8 mouse cellular contexts compared by ENCODE assay signal in genomic region chr19:61226928-61227854, GRCm38 (mm10). TPM values are rescaled to one million over a fixed set of nuclear protein-coding genes. Genes with fewer than 3 reads are reported as not detected.
DNase-seq lines count a peak whose midpoint lies in the region; ATAC-seq and TF ChIP-seq lines count a peak whose summit lies in the region.

No protein-coding gene starts in this region.

- H3K27me3 ChIP-seq in hindbrain, embryonic 10.5 days (ENCODE audit: insufficient read depth, poor library complexity, severe bottlenecking) = peaks cover 12% of the 10 kb centered on the region; the same call in 1 of the 2 replicates
- no peaks in the 10 kb centered on the region for H3K27me3 ChIP-seq in lung, embryonic 16.5 days (ENCODE audit: control insufficient read depth, insufficient read depth, low read depth, low read length)

- DNase-seq in ES-E14 (ENCODE audit: low read depth, low spot score) = peak; percentile 69
- DNase-seq in cerebellum, adult 9-10 months = peak; percentile 90
- peak; percentile 87 to 90 for DNase-seq in frontal cortex, adult 2 months (ENCODE audit: extremely low spot score in 1 of 2, low spot score in 1 of 2)
- DNase-seq in hindbrain, embryonic 10.5 days (ENCODE audit: low spot score) = peak; percentile 94
- DNase-seq in layer of hippocampus, adult 9-10 months (ENCODE audit: low spot score) = peak; percentile 68
- peak; percentile 84 for DNase-seq in ovary, postnatal 10 days (ENCODE audit: low spot score)
- DNase-seq in thymus, postnatal 0 days (ENCODE audit: low spot score) = peak; percentile 90

- in situ Hi-C loops in ES-E14 (cut with MboI; ENCODE audit: low sequenced_read_pairs in 2 of 2, unreplicated experiment in 2 of 2) = no loop called here

- ATAC-seq in lung, embryonic 16.5 days (ENCODE audit: low read depth) = peak; percentile 88

- peak overlapping the region; percentile 71 to 76 for H3K4me3 ChIP-seq in ES-E14 (ENCODE audit: insufficient read depth in 1 of 2, low read depth in 1 of 2, low read length in 2 of 2, poor library complexity in 1 of 2, severe bottlenecking in 1 of 2)
- peak overlapping the region; percentile 70 for H3K4me3 ChIP-seq in hindbrain, embryonic 10.5 days
- H3K4me3 ChIP-seq in lung, embryonic 16.5 days (ENCODE audit: low read length) = peak overlapping the region; percentile 63

- peak overlapping the region; percentile 92 for H3K27ac ChIP-seq in ES-E14 (ENCODE audit: insufficient read depth, low read depth, low read length, poor library complexity, severe bottlenecking)
- peak overlapping the region; percentile 91 for H3K27ac ChIP-seq in hindbrain, embryonic 10.5 days
- peak overlapping the region; percentile 90 for H3K27ac ChIP-seq in lung, embryonic 16.5 days (ENCODE audit: low read length)

- H3K9ac ChIP-seq in ES-E14 (ENCODE audit: insufficient read depth, low read depth, low read length, poor library complexity, severe bottlenecking) = peak overlapping the region; percentile 80
- peak overlapping the region; percentile 64 for H3K9ac ChIP-seq in lung, embryonic 16.5 days (ENCODE audit: low read length)

- 5% methylated on average over 71 of the region's 71 CpGs for WGBS in hindbrain, embryonic 10.5 days
- WGBS in lung, embryonic 16.5 days = 2% methylated on average over 70 of the region's 71 CpGs

- peak overlapping the region; percentile 75 for H3K4me2 ChIP-seq in lung, embryonic 16.5 days (ENCODE audit: low read depth, low read length)

- peaks cover 7% of the 10 kb centered on the region; the same call in 1 of the 2 replicates for H3K36me3 ChIP-seq in ES-E14 (ENCODE audit: control insufficient read depth, insufficient read depth, low read length, poor library complexity, severe bottlenecking)
- H3K36me3 ChIP-seq in hindbrain, embryonic 10.5 days = no peaks in the 10 kb centered on the region
- H3K36me3 ChIP-seq in lung, embryonic 16.5 days (ENCODE audit: control insufficient read depth, insufficient read depth, low read length) = no peaks in the 10 kb centered on the region

- H3K4me1 ChIP-seq in ES-E14 (ENCODE audit: control insufficient read depth in 2 of 2, insufficient read depth in 2 of 2, low read length in 2 of 2, poor library complexity in 1 of 2) = peaks cover 0 to 5% of the 10 kb centered on the region in 2 experiments; a peak in 1 of 4 replicates
- H3K4me1 ChIP-seq in hindbrain, embryonic 10.5 days (replicated peaks) = peaks cover 28% of the 10 kb centered on the region
- no peaks in the 10 kb centered on the region for H3K4me1 ChIP-seq in lung, embryonic 16.5 days (replicated peaks; ENCODE audit: control insufficient read depth, insufficient read depth, low read length)

- H3K9me3 ChIP-seq in ES-E14 (ENCODE audit: control insufficient read depth, insufficient read depth, low read depth, low read length) = no peaks in the 10 kb centered on the region
- peaks cover 20% of the 10 kb centered on the region for H3K9me3 ChIP-seq in hindbrain, embryonic 10.5 days
- H3K9me3 ChIP-seq in lung, embryonic 16.5 days (ENCODE audit: control insufficient read depth, low read length) = peaks cover 7% of the 10 kb centered on the region

TF ChIP-seq in ES-E14, 5 proteins besides CTCF, POLR2A, EP300 and RAD21:
- TF ChIP-seq ZC3H11A (IDR thresholded peaks at IDR 0.05; ENCODE audit: borderline replicate concordance, low read depth, low read length) = no peak
- TF ChIP-seq MAFK (IDR thresholded peaks at IDR 0.05; ENCODE audit: insufficient read depth, low read depth, low read length) = no peak
- 0 out of 2 replicates have a peak, but pooled peaks have one; percentile 18 for TF ChIP-seq HCFC1 (IDR thresholded peaks at IDR 0.05; ENCODE audit: borderline replicate concordance, insufficient read depth, low read length)
- TF ChIP-seq CHD2 (IDR thresholded peaks at IDR 0.05; ENCODE audit: low read depth, low read length) = 0 out of 2 replicates have a peak, but pooled peaks have one; percentile 47
- TF ChIP-seq ZNF384 (IDR thresholded peaks at IDR 0.05; ENCODE audit: low read depth, low read length) = no peak

RNA-seq across cellular contexts. Expression of gene Csf2ra, which starts 1.0 kb away (rescaled TPM):
- total RNA-seq in ES-E14 (2012; rRNA removed) = 17.3 and 32.8 TPM in 2 replicates
- 178 and 209 TPM in 2 replicates for polyA plus RNA-seq in frontal cortex, adult 2 months (2012; rRNA removed)
- 17.7 and 21.4 TPM in 2 replicates for polyA plus RNA-seq in hindbrain, embryonic 10.5 days (2016; fragmentation: Nextera tagmentation; extraction: Ambion mirVana)
- polyA plus RNA-seq in lung, embryonic 16.5 days (2015; fragmentation: Nextera tagmentation; extraction: Ambion mirVana) = 31.0 and 33.4 TPM in 2 replicates
- 9.9 and 13.0 TPM in 2 replicates for polyA plus RNA-seq in thymus, postnatal 0 days (2015; fragmentation: Nextera tagmentation; extraction: Ambion mirVana)

RNA-seq across cellular contexts. Expression of gene Gm6020, which starts 43.5 kb away (rescaled TPM):
- total RNA-seq in ES-E14 (2012; rRNA removed) = not detected in 2 replicates
- not detected in 2 replicates for polyA plus RNA-seq in frontal cortex, adult 2 months (2012; rRNA removed)
- not detected in 2 replicates for polyA plus RNA-seq in hindbrain, embryonic 10.5 days (2016; fragmentation: Nextera tagmentation; extraction: Ambion mirVana)
- polyA plus RNA-seq in lung, embryonic 16.5 days (2015; fragmentation: Nextera tagmentation; extraction: Ambion mirVana) = not detected in 2 replicates
- polyA plus RNA-seq in thymus, postnatal 0 days (2015; fragmentation: Nextera tagmentation; extraction: Ambion mirVana) = not detected in 2 replicates

RNA-seq across cellular contexts. Expression of gene Gm7102, which starts 51.1 kb away (rescaled TPM):
- total RNA-seq in ES-E14 (2012; rRNA removed) = 0.58 and 0.71 TPM in 2 replicates
- polyA plus RNA-seq in frontal cortex, adult 2 months (2012; rRNA removed) = 0.06 and 0.15 TPM in 2 replicates
- not detected in 2 replicates for polyA plus RNA-seq in hindbrain, embryonic 10.5 days (2016; fragmentation: Nextera tagmentation; extraction: Ambion mirVana)
- polyA plus RNA-seq in lung, embryonic 16.5 days (2015; fragmentation: Nextera tagmentation; extraction: Ambion mirVana) = 0.10 and 0.15 TPM in 2 replicates
- polyA plus RNA-seq in thymus, postnatal 0 days (2015; fragmentation: Nextera tagmentation; extraction: Ambion mirVana) = 0.12 TPM in 1 of 2 replicates, not detected in the other

Comparison
In these comparisons a context has a peak if more than half of its experiments do, and no peak if none do; other contexts are left out.
1. Peak in every context shown above with its lines: DNase-seq, ATAC-seq, H3K4me3 ChIP-seq and H3K27ac ChIP-seq.